Mouse (Mus musculus): Measurements from ENCODE around the gene Limd1. TPM values are rescaled to one million over a fixed set of nuclear protein-coding genes. Genes with fewer than 3 reads are reported as not detected.
A peak's percentile ranks its signal among the peaks of the same experiment; 100 is the strongest.

The Limd1 gene
- polyA plus RNA-seq, 1 experiment from 2014 or later, result 21.5 TPM

DNA sequence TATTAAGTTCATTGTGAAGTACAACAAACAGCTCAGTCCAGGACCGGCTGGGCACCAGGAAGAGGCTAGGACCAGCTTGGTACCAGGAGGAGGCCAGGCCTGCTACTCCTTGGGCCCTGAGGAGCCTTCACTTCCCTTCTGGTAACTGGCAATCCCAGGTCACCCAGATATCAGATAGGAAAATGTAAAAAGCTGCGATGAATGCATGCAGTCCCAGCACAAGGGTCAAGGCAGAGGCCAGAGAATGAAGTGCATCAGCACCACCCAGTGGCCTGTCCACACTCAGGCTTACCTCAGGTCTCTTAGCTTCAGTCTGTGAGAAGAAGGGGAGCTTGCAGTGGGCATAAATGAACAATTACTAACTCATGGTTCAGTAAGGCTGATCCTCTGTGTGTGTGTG is 20.9 kb upstream of the Limd1 start:
- Histone ChIP-seq H3K4me3 (replicated peaks) (no peak overlapping the region), H3K4me1 (replicated peaks) (0 out of 2 replicates have a peak, but pooled peaks cover 10% of the 10 kb centered on the region), H3K27me3 (no peaks in the 10 kb centered on the region), H3K27ac (no peak overlapping the region), H3K9me3 (replicated peaks) (peaks cover 3% of the 10 kb centered on the region; the same call in 1 of the 2 replicates), H3K36me3 (peaks cover 38% of the 10 kb centered on the region), H3K9ac (no peak overlapping the region), H3K4me2 (no peak overlapping the region)
- 57% methylated on average over 2 of the region's 2 CpGs for WGBS (ENCODE audit: insufficient replicate concordance)
- no peak for DNase-seq
- no peak for ATAC-seq (ENCODE audit: low read depth)

DNA sequence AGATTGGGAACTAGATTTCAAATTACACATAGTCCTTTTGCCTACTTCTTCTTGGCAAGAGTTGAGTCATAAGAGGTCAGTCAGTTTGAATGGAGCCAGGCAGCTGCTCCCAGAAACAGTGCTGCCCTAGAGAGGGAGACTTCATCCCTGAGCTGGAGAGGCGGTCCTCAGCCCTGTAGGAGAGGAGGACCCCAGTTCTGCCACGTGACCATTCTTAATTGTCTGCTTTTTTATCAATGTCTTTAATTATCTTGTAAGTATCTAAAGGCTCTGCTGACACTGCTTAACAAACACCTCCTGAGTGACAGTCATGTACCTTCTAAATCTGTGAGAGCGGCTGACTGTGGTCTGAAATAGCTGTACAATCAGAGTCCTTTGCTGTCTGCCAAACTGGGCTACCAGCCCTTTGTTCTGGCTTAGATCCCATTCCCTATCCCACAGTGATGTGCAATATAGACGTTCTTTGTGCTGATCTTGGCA is 11.3 kb upstream of the Limd1 start:
- no peak for ATAC-seq (ENCODE audit: low read depth)
- peaks cover 27% of the 10 kb centered on the region for H3K4me1 ChIP-seq (replicated peaks)
- whole genome bisulfite sequencing (ENCODE audit: insufficient replicate concordance), result 72% methylated on average over 4 of the region's 4 CpGs

DNA sequence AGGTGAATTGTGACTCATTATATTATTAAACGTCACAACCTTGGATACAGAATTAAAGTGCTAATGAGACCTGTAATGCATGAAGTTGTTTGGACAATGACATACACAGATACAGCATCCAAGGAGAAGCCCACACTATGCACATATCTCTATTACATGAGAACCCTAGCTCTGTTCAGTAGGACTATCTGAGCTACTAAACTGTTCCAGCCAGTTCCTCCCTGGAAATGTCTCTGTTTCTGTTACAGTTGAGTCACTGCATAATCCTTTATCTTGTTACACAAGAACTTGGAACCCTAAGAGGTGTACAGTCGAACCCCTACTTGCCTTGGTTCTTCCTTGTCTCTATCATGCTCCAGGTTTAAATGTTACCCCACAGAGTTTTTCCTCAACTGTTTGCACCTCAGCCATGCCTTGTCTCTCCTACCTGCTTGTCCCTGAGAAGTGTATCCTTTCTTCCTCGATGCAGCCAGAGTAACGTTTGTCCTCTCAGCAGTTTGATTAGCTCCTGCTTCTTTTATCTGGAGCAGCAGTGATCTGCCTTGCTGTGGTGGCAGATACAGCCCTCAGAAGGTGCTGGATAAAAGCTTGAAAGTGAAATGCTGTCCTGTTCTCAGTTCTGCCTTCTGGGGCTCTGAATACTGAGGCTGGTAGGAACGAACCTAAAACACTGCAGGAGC is 10.0 kb upstream of the Limd1 start:
- 25% methylated on average over 5 of the region's 5 CpGs for WGBS (ENCODE audit: insufficient replicate concordance)
- peak; percentile 42 for DNase-seq
- peak overlapping the region; percentile 13 for H3K4me2 ChIP-seq
- H3K4me3 ChIP-seq (replicated peaks), result no peak overlapping the region
- peak; percentile 92 for ATAC-seq (ENCODE audit: low read depth)
- H3K4me1 ChIP-seq (replicated peaks), result peaks cover 36% of the 10 kb centered on the region
- peak overlapping the region; percentile 60 for H3K27ac ChIP-seq
- no peaks in the 10 kb centered on the region for H3K9me3 ChIP-seq (replicated peaks)
- H3K36me3 ChIP-seq, result no peaks in the 10 kb centered on the region
- H3K9ac ChIP-seq, result peak overlapping the region; percentile 0; the same call in 1 of the 2 replicates
- H3K27me3 ChIP-seq, result no peaks in the 10 kb centered on the region

More for the DNA sequence above, 11.3 kb upstream of the Limd1 start:
- H3K36me3 ChIP-seq, result no peaks in the 10 kb centered on the region
- no peak overlapping the region for H3K9ac ChIP-seq
- no peaks in the 10 kb centered on the region for H3K27me3 ChIP-seq
- no peak overlapping the region for H3K27ac ChIP-seq
- no peak for DNase-seq
- no peaks in the 10 kb centered on the region for H3K9me3 ChIP-seq (replicated peaks)
- no peak overlapping the region for H3K4me3 ChIP-seq (replicated peaks)
- H3K4me2 ChIP-seq, result no peak overlapping the region

DNA sequence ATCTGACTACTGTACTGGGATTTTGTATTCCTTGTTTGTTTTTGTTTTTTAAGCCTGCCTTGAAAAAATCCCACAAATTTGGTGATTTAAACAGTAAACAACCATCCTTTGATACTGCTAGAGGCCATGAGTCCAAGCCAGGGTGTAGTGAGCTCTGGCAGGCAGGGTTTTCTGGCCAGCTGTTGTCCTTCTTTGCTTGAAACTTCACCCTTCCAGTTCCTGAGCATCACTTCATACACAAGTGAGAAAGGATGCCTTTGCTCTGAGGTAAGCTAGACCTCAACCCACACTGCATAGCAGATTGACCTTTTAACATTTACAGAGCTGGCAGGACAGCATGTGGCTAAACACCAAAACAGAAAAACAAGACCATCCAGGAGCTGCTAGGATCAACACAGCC is 9.4 kb upstream of the Limd1 start:
- ATAC-seq (ENCODE audit: low read depth) (peak; percentile 35), DNase-seq (no peak)
- Histone ChIP-seq H3K4me1 (replicated peaks) (peaks cover 36% of the 10 kb centered on the region), H3K27me3 (no peaks in the 10 kb centered on the region), H3K4me2 (peak overlapping the region; percentile 13; the same call in 1 of the 2 replicates), H3K9ac (peak overlapping the region; percentile 0; the same call in 1 of the 2 replicates), H3K4me3 (replicated peaks) (no peak overlapping the region), H3K27ac (peak overlapping the region; percentile 60), H3K36me3 (no peaks in the 10 kb centered on the region), H3K9me3 (replicated peaks) (no peaks in the 10 kb centered on the region)

DNA sequence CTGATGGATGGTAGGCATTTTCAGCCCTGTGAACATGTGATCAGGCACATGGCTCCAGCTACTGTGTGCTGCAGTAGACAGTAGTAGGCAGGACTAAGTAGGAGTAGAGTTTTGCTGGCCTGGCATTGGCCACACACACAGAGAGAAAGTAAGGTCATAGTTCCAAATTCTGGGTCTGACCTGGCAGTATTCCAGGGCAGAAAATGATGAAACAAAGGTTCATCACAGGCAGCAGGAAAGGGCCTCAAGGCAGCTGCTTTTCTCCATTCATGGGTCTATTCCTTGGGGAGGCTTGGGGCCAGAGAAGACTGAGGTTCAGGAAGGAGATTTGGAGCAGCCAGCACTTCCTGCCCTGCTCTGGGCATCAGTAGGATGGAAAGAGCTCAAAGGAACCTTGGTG is 5.1 kb upstream of the Limd1 start:
- H3K4me3 ChIP-seq (replicated peaks), result no peak overlapping the region
- no peaks in the 10 kb centered on the region for H3K9me3 ChIP-seq (replicated peaks)
- H3K4me2 ChIP-seq, result no peak overlapping the region
- no peak overlapping the region for H3K9ac ChIP-seq
- no peak for DNase-seq
- peaks cover 2% of the 10 kb centered on the region; the same call in 1 of the 2 replicates for H3K27me3 ChIP-seq
- no peaks in the 10 kb centered on the region for H3K36me3 ChIP-seq
- H3K27ac ChIP-seq, result no peak overlapping the region
- peaks cover 35% of the 10 kb centered on the region for H3K4me1 ChIP-seq (replicated peaks)
- ATAC-seq (ENCODE audit: low read depth), result no peak

DNA sequence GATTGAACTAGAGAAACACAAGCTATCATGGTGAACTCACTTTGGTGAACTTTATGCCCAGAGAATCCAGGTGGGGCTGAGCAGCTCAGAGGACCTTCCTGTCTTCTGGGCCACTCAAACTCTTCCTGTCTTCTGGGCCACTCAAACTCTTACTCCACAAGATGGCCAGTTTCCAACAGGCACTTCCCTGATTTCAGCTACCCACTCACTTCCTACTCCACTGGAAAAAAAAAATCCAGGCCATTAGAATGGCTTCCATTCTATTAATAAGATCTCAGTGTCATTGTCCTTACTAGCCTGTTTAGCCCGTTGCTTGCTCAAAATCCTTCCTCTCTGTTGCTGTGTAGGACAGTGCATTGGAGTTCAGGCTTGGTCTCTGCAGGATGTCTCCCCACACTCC is 2.9 kb upstream of the Limd1 start:
- Histone ChIP-seq H3K4me2 (no peak overlapping the region), H3K4me3 (replicated peaks) (no peak overlapping the region), H3K27me3 (peaks cover 2% of the 10 kb centered on the region; the same call in 1 of the 2 replicates), H3K36me3 (peaks cover 8% of the 10 kb centered on the region; the same call in 1 of the 2 replicates), H3K9ac (no peak overlapping the region), H3K9me3 (replicated peaks) (no peaks in the 10 kb centered on the region), H3K27ac (no peak overlapping the region), H3K4me1 (replicated peaks) (peaks cover 35% of the 10 kb centered on the region)
- DNase-seq (no peak), ATAC-seq (ENCODE audit: low read depth) (no peak)
- WGBS (ENCODE audit: insufficient replicate concordance), result 48% methylated on average over 1 of the region's 1 CpGs

DNA sequence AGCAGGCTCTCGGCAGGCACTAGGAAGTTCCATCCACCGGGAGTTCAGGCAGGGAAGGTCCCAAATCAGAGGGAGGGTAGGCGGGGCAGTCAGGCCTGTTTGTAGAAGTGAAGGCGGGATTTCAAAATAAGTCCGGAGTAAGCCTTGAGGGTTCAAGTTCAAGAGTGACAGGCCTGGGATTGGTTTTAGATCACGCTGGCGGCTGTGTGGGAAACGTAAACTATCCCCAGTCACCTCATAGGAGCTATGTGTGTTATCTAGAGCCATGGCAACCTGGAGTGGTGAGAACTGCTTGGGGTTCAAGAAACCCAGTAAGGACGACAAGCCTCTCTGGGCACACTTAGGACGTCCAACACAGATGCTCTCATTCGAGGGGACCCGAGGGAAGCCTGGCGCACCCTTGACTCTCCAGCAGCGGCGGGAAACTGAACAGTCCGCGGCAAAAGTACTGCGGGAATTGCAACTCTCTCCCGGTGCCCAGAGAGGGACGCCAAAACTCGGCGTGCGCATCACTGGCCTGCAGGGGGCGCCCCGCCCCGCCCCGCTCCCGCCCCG is 398 bp upstream of the Limd1 start:
- H3K9me3 ChIP-seq (replicated peaks), result no peaks in the 10 kb centered on the region
- WGBS (ENCODE audit: insufficient replicate concordance), result 2% methylated on average over 23 of the region's 29 CpGs
- H3K4me2 ChIP-seq, result peak overlapping the region; percentile 95
- peaks cover 2% of the 10 kb centered on the region; the same call in 1 of the 2 replicates for H3K27me3 ChIP-seq
- peaks cover 56% of the 10 kb centered on the region for H3K4me1 ChIP-seq (replicated peaks)
- peak overlapping the region; percentile 50 for H3K27ac ChIP-seq
- H3K36me3 ChIP-seq, result peaks cover 30% of the 10 kb centered on the region
- peak overlapping the region; percentile 81 for H3K4me3 ChIP-seq (replicated peaks)
- H3K9ac ChIP-seq, result peak overlapping the region; percentile 65
- ATAC-seq (ENCODE audit: low read depth), result peak; percentile 45
- DNase-seq, result peak; percentile 32

DNA sequence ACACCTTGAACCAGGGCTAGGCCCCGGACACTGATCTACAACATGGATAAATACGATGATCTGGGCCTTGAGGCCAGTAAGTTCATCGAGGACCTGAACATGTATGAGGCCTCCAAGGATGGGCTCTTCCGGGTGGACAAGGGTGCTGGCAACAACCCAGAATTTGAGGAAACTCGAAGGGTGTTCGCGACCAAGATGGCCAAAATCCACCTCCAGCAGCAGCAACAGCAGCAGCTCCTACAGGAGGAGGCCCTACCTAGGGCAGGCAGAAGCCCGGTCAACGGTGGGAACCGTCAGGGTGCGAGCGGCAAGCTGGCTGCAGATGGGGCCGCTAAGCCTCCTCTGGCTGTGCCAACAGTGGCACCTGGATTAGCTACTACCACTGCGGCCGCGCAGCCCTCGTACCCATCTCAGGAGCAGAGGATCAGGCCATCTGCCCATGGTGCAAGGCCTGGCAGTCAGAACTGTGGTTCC is 727 bp downstream of the Limd1 start:
- Histone ChIP-seq H3K9ac (peak overlapping the region; percentile 88), H3K4me2 (peak overlapping the region; percentile 95), H3K27me3 (peaks cover 2% of the 10 kb centered on the region; the same call in 1 of the 2 replicates), H3K27ac (peak overlapping the region; percentile 91), H3K4me1 (replicated peaks) (peaks cover 63% of the 10 kb centered on the region), H3K4me3 (replicated peaks) (peak overlapping the region; percentile 81), H3K9me3 (replicated peaks) (no peaks in the 10 kb centered on the region), H3K36me3 (peaks cover 41% of the 10 kb centered on the region)
- ATAC-seq (ENCODE audit: low read depth), result peak; percentile 21
- DNase-seq, result peak; percentile 24
- WGBS (ENCODE audit: insufficient replicate concordance), result 18% methylated on average over 17 of the region's 17 CpGs

DNA sequence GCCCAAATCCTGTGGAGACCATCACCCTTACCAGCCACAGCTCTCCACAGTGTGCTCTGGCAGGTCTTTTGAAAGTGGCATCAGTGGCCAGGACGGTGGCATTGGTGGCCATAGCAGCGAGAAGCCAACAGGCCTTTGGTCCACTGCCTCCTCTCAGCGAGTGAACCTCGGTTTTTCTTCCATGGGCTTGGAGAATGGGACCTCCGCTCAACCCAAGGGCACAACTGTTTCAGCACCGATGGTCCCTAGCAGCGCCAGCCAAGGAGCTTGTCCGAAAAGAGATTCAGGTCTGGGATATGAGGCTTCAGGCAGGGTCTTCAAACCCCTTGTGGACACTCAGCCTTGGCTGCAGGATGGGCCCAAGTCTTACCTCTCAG is 1.4 kb downstream of the Limd1 start:
- Histone ChIP-seq H3K4me3 (replicated peaks) (peak overlapping the region; percentile 81), H3K27ac (peak overlapping the region; percentile 91), H3K36me3 (peaks cover 48% of the 10 kb centered on the region), H3K9ac (peak overlapping the region; percentile 88), H3K9me3 (replicated peaks) (no peaks in the 10 kb centered on the region), H3K4me2 (peak overlapping the region; percentile 95), H3K27me3 (peaks cover 2% of the 10 kb centered on the region; the same call in 1 of the 2 replicates), H3K4me1 (replicated peaks) (peaks cover 70% of the 10 kb centered on the region)
- DNase-seq (no peak), ATAC-seq (ENCODE audit: low read depth) (no peak)
- WGBS (ENCODE audit: insufficient replicate concordance), result 82% methylated on average over 8 of the region's 8 CpGs

DNA sequence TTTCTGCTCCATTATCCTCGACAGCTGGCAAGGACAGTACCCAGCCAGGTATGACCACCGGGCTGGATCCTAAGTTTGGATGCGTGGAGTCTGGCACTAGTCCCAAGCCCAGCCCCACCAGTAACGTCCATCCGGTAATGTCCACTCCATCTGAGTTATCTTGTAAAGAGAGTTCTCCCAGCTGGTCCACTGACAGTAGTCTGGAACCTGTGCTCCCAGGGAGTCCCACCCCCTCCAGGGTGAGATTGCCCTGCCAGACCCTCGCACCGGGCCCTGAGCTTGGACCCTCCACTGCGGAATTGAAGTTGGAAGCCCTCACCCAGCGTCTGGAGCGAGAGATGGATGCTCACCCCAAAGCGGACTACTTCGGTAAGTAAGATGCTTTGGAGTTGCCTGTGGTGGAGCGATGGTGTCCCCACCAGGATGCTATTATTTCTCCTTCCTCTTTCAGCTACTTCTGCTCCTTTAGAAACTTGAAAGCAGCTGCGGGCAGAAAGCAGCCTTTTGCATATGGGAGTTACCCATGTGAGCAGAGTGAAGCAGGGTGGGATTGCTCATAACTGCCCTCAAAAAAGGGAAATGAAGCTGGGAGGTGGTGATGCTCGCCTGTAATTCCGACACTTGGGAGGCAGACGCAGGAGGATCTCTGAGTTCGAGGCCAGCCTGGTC is 1.9 kb downstream of the Limd1 start:
- 66% methylated on average over 18 of the region's 18 CpGs for WGBS (ENCODE audit: insufficient replicate concordance)
- Histone ChIP-seq H3K4me2 (peak overlapping the region; percentile 95), H3K27ac (peak overlapping the region; percentile 91), H3K9me3 (replicated peaks) (no peaks in the 10 kb centered on the region), H3K4me3 (replicated peaks) (peak overlapping the region; percentile 81), H3K27me3 (peaks cover 2% of the 10 kb centered on the region; the same call in 1 of the 2 replicates), H3K36me3 (peaks cover 51% of the 10 kb centered on the region), H3K9ac (peak overlapping the region; percentile 88), H3K4me1 (replicated peaks) (peaks cover 74% of the 10 kb centered on the region)
- ATAC-seq (ENCODE audit: low read depth), result no peak
- peak; percentile 18 for DNase-seq

DNA sequence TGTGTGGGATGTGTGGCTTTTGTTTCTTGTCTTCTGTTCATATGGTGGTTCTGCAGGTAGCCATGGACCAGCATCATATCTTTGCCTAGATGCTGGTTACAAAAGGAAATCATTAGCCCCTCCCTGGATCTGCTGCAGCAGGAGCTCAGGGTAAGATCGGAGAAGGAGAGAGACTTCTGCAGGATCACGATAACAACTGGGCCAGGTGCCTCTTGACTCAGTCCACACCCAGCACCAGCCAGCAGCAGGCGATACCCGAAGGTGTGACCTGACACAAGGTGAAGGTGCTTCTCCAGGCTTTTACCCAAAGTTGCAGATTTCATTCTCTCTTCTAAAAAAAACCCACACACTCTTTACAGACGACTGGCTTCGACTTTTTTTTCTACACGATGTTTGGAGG is 2.6 kb downstream of the Limd1 start:
- Histone ChIP-seq H3K4me2 (peak overlapping the region; percentile 95), H3K4me1 (replicated peaks) (peaks cover 82% of the 10 kb centered on the region)
- ATAC-seq (ENCODE audit: low read depth), result peak; percentile 85

More for the DNA sequence above, 2.6 kb downstream of the Limd1 start:
- H3K27ac ChIP-seq, result peak overlapping the region; percentile 91
- peak overlapping the region; percentile 81 for H3K4me3 ChIP-seq (replicated peaks)
- H3K36me3 ChIP-seq, result peaks cover 58% of the 10 kb centered on the region
- no peaks in the 10 kb centered on the region for H3K9me3 ChIP-seq (replicated peaks)
- H3K27me3 ChIP-seq, result 0 out of 2 replicates have a peak, but pooled peaks cover 2% of the 10 kb centered on the region
- peak; percentile 67 for DNase-seq
- 29% methylated on average over 7 of the region's 7 CpGs for WGBS (ENCODE audit: insufficient replicate concordance)
- H3K9ac ChIP-seq, result peak overlapping the region; percentile 88
